Mouse (Mus musculus): ENCODE measurements around the gene Dach1. TPM values are rescaled to one million over a fixed set of nuclear protein-coding genes. Genes with fewer than 3 reads are reported as not detected.

Dach1 gene
- total and polyA plus RNA-seq, 3 experiments: not detected

GRCm38 (mm10) chr14:97795385-97795952 lies 374.1 kb downstream of the Dach1 start:
- H3K4me1 ChIP-seq (ENCODE audit: control insufficient read depth in 1 of 2, insufficient read depth in 2 of 2, low read length in 2 of 2): no peaks in the 10 kb centered on the region
- TF ChIP-seq ZKSCAN1 (IDR thresholded peaks at IDR 0.05; ENCODE audit: low read depth, low read length): no peak
- TF ChIP-seq CHD2 (IDR thresholded peaks at IDR 0.05; ENCODE audit: low read length): no peak
- TF ChIP-seq GABPA (IDR thresholded peaks at IDR 0.05; ENCODE audit: low read depth, low read length): no peak
- TF ChIP-seq TAL1 (IDR thresholded peaks at IDR 0.05; ENCODE audit: low read length): no peak
- no peak for TF ChIP-seq POLR2AphosphoS5 (IDR thresholded peaks at IDR 0.05; ENCODE audit: borderline replicate concordance, low read depth, low read length)
- TF ChIP-seq POLR2A (IDR thresholded peaks at IDR 0.05; ENCODE audit: control insufficient read depth in 1 of 2, insufficient read depth in 1 of 2, low read depth in 1 of 2, low read length in 2 of 2, poor library complexity in 1 of 2): no peak
- no peak for TF ChIP-seq ETS1 (IDR thresholded peaks at IDR 0.05; ENCODE audit: low read depth, low read length)
- TF ChIP-seq CTCF (IDR thresholded peaks at IDR 0.05 in 2 of 3, conservative IDR thresholded peaks at IDR 0.05 in 1 of 3; ENCODE audit: control insufficient read depth in 1 of 3, insufficient read depth in 1 of 3, low read depth in 2 of 3, low read length in 3 of 3, poor library complexity in 1 of 3, severe bottlenecking in 1 of 3): no peak
- no peak for TF ChIP-seq MEF2A (IDR thresholded peaks at IDR 0.05; ENCODE audit: extremely low read depth, insufficient replicate concordance, low read depth, low read length, poor library complexity, severe bottlenecking)
- TF ChIP-seq MXI1 (IDR thresholded peaks at IDR 0.05; ENCODE audit: low read depth, low read length): no peak
- TF ChIP-seq USF1 (IDR thresholded peaks at IDR 0.05; ENCODE audit: low read depth, low read length): no peak
- no peak for TF ChIP-seq MAZ (IDR thresholded peaks at IDR 0.05; ENCODE audit: low read depth, low read length)
- no peak for TF ChIP-seq RCOR1 (IDR thresholded peaks at IDR 0.05; ENCODE audit: low read depth, low read length)
- no peak for TF ChIP-seq MYC (IDR thresholded peaks at IDR 0.05; ENCODE audit: low read depth, low read length)
- TF ChIP-seq KAT2A (conservative IDR thresholded peaks at IDR 0.05; ENCODE audit: low read depth, low read length): no peak
- no peaks in the 10 kb centered on the region for H3K79me2 ChIP-seq (ENCODE audit: control insufficient read depth, insufficient read depth, low read length, poor library complexity)
- no peak overlapping the region for H3K4me3 ChIP-seq (ENCODE audit: control insufficient read depth in 1 of 2, insufficient read depth in 1 of 2, low read depth in 2 of 2, low read length in 2 of 2)
- no peaks in the 10 kb centered on the region for H3K27me3 ChIP-seq (ENCODE audit: control insufficient read depth in 1 of 2, insufficient read depth in 2 of 2, low read length in 2 of 2)
- DNase-seq (ENCODE audit: low read depth, low spot score): no peak
- no peaks in the 10 kb centered on the region for H3K9me3 ChIP-seq (replicated peaks; ENCODE audit: insufficient read depth, low read length)
- no peaks in the 10 kb centered on the region for H3K36me3 ChIP-seq (ENCODE audit: control insufficient read depth in 1 of 2, insufficient read depth in 2 of 2, low read length in 2 of 2)
- H3K9ac ChIP-seq (ENCODE audit: control insufficient read depth, low read depth, low read length, poor library complexity, severe bottlenecking): no peak overlapping the region
- H3K27ac ChIP-seq (ENCODE audit: control insufficient read depth, low read depth, low read length): no peak overlapping the region

DNA sequence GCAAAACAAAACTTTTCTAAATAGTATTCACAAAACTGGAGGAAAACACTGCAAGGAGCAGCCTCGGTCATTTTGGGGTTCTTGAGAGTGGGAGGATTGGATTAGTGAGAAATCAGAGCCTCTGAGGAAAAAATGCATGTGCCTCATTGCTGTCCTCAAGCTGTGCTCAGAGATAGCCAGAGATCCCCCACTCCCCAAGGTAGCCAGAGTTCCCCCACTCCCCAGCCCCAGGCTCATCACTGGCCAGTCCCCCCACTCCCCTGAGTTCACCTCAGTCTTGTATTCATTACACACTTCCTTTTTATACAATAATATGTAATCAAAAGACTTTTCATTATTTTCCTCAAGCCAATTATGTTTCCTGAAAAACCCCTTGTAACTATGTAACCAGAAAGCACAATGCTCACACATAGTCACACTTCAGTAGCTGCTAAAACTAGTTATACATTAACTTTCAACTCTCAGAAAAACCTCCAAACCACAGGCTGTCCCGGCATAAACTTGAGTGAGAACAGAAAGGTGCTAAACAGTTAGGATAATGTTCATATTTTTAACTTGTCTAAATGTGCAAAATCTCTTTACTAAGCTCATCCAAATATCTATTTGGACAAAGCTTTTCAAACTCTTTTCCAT lies 395.3 kb downstream of the Dach1 start:
- Histone ChIP-seq H3K27me3 (ENCODE audit: control insufficient read depth in 1 of 2, insufficient read depth in 2 of 2, low read length in 2 of 2) (no peaks in the 10 kb centered on the region), H3K36me3 (ENCODE audit: control insufficient read depth in 1 of 2, insufficient read depth in 2 of 2, low read length in 2 of 2) (no peaks in the 10 kb centered on the region), H3K4me1 (ENCODE audit: control insufficient read depth in 1 of 2, insufficient read depth in 2 of 2, low read length in 2 of 2) (no peaks in the 10 kb centered on the region), H3K9ac (ENCODE audit: control insufficient read depth, low read depth, low read length, poor library complexity, severe bottlenecking) (no peak overlapping the region), H3K27ac (ENCODE audit: control insufficient read depth, low read depth, low read length) (no peak overlapping the region), H3K4me3 (ENCODE audit: control insufficient read depth in 1 of 2, insufficient read depth in 1 of 2, low read depth in 2 of 2, low read length in 2 of 2) (no peak overlapping the region), H3K9me3 (replicated peaks; ENCODE audit: insufficient read depth, low read length) (no peaks in the 10 kb centered on the region), H3K79me2 (ENCODE audit: control insufficient read depth, insufficient read depth, low read length, poor library complexity) (no peaks in the 10 kb centered on the region)
- DNase-seq (ENCODE audit: low read depth, low spot score): no peak
- TF ChIP-seq KAT2A (conservative IDR thresholded peaks at IDR 0.05; ENCODE audit: low read depth, low read length) (no peak), MYB (IDR thresholded peaks at IDR 0.05; ENCODE audit: low read depth, low read length) (no peak), NRF1 (IDR thresholded peaks at IDR 0.05; ENCODE audit: insufficient read depth, low read depth, low read length, poor library complexity, severe bottlenecking) (no peak), ZMIZ1 (IDR thresholded peaks at IDR 0.05; ENCODE audit: low read depth, low read length) (no peak), ZKSCAN1 (IDR thresholded peaks at IDR 0.05; ENCODE audit: low read depth, low read length) (no peak), USF1 (IDR thresholded peaks at IDR 0.05; ENCODE audit: low read depth, low read length) (no peak)

Measured in MEL (cell line).